Comparison of ENCODE assay signal across 8 mouse cellular contexts in the genomic region with DNA sequence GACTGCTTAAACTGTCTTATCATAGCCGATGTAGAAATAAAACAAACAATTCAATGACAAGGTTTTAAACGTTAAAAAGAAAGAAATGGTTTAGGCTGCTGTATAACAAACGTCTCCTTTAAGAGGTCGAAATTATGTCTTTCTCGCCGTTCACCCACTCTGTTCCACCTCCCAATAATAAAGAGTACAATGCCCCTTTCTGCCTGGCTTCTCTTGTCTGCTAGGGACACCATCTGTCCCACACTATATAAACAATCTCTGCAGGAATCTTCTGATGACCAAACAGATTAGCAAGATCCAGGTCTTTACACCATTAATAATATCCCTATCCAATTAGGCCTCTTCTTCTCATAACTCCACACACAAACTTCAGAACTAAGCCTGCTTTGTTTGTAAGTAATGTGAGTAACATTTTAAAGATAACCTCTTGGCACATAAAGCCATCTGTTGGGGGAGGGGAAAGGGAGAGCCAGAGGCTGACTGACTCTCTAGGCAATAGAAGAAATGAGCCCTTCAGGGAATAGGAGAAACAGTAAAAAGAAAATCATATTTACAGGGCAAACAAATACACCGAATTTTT. TPM values are rescaled to one million over a fixed set of nuclear protein-coding genes. Genes with fewer than 3 reads are reported as not detected.
A peak's percentile ranks its signal among the peaks of the same experiment; 100 is the strongest.
DNase-seq lines count a peak whose midpoint lies in the region; ATAC-seq and TF ChIP-seq lines count a peak whose summit lies in the region.
"Had no signal": no experiment of that assay in that cellular context is flagged by ENCODE, and none has a peak within 500 bp of the region (broad histone marks: within the 10 kb centered on the region; RNA-seq: fewer than 3 reads in every experiment).

No protein-coding gene starts in this region.

- no peak for ATAC-seq in lung, embryonic 14.5 days (ENCODE audit: insufficient read depth)
- ATAC-seq in embryonic facial prominence, embryonic 11.5 days (replicated peaks; ENCODE audit: insufficient number of reproducible peaks, low FRiP score, low TSS enrichment, low read depth), result no peak
- peak; percentile 13; the same call in 1 of the 2 replicates for ATAC-seq in hindbrain, embryonic 16.5 days
- ATAC-seq in stomach, embryonic 14.5 days (ENCODE audit: insufficient number of reproducible peaks, insufficient read depth, low FRiP score, low read depth), result no peak

- peak overlapping the region; percentile 75; the same call in 1 of the 2 replicates for H3K4me3 ChIP-seq in lung, embryonic 14.5 days (ENCODE audit: low read depth, low read length)
- H3K4me3 ChIP-seq in lung, adult 2 months (replicated peaks; ENCODE audit: extremely low read depth, low read depth, low read length), result no peak overlapping the region
- H3K4me3 ChIP-seq in embryonic facial prominence, embryonic 11.5 days (ENCODE audit: low read depth, low read length), result no peak overlapping the region
- peak overlapping the region; percentile 96 for H3K4me3 ChIP-seq in hindbrain, embryonic 16.5 days (ENCODE audit: low read length)
- H3K4me3 ChIP-seq in stomach, embryonic 14.5 days (ENCODE audit: low read depth, low read length), result no peak overlapping the region

- no peaks in the 10 kb centered on the region for H3K9me3 ChIP-seq in lung, embryonic 14.5 days (ENCODE audit: low read depth, low read length)
- no peaks in the 10 kb centered on the region for H3K9me3 ChIP-seq in embryonic facial prominence, embryonic 11.5 days (replicated peaks; ENCODE audit: control insufficient read depth, low read length)
- no peaks in the 10 kb centered on the region for H3K9me3 ChIP-seq in hindbrain, embryonic 16.5 days (ENCODE audit: control insufficient read depth, low read length)
- no peaks in the 10 kb centered on the region for H3K9me3 ChIP-seq in stomach, embryonic 14.5 days (ENCODE audit: control insufficient read depth, low read depth, low read length)
- H3K9me3 ChIP-seq: lung, embryonic 15.5 days had no signal

- no peak overlapping the region for H3K9ac ChIP-seq in lung, embryonic 14.5 days
- no peak overlapping the region for H3K9ac ChIP-seq in embryonic facial prominence, embryonic 11.5 days (replicated peaks; ENCODE audit: low read length)
- 0 out of 2 replicates have a peak overlapping the region, but pooled peaks have one; percentile 6 for H3K9ac ChIP-seq in hindbrain, embryonic 16.5 days (ENCODE audit: low read depth, low read length)
- no peak overlapping the region for H3K9ac ChIP-seq in stomach, embryonic 14.5 days (replicated peaks; ENCODE audit: low read depth, low read length)

- no peak for TF ChIP-seq CTCF in lung, embryonic 14.5 days (IDR thresholded peaks at IDR 0.05; ENCODE audit: low read depth)
- no peak for TF ChIP-seq CTCF in lung, adult 2 months (IDR thresholded peaks at IDR 0.05; ENCODE audit: insufficient read depth, low read length)

- no peaks in the 10 kb centered on the region for H3K36me3 ChIP-seq in lung, embryonic 14.5 days (ENCODE audit: insufficient read depth)
- no peaks in the 10 kb centered on the region for H3K36me3 ChIP-seq in embryonic facial prominence, embryonic 11.5 days (replicated peaks; ENCODE audit: control insufficient read depth, insufficient read depth, low read depth, low read length)
- no peaks in the 10 kb centered on the region for H3K36me3 ChIP-seq in hindbrain, embryonic 16.5 days (ENCODE audit: control insufficient read depth, insufficient read depth, low read length)
- no peaks in the 10 kb centered on the region for H3K36me3 ChIP-seq in stomach, embryonic 14.5 days (ENCODE audit: control insufficient read depth, insufficient read depth, low read length)
- H3K36me3 ChIP-seq: lung, embryonic 15.5 days had no signal

- peaks cover 4% of the 10 kb centered on the region; the same call in 1 of the 2 replicates for H3K27me3 ChIP-seq in lung, embryonic 14.5 days (ENCODE audit: insufficient read depth, low read length)
- H3K27me3 ChIP-seq in embryonic facial prominence, embryonic 11.5 days (ENCODE audit: control insufficient read depth, insufficient read depth, low read length), result no peaks in the 10 kb centered on the region
- no peaks in the 10 kb centered on the region for H3K27me3 ChIP-seq in hindbrain, embryonic 16.5 days (replicated peaks; ENCODE audit: control insufficient read depth, insufficient read depth, low read length)
- H3K27me3 ChIP-seq in stomach, embryonic 14.5 days (ENCODE audit: control insufficient read depth, insufficient read depth, low read length), result no peaks in the 10 kb centered on the region; the same call in 1 of the 2 replicates

- peak; percentile 29 for DNase-seq in lung, embryonic 14.5 days
- no peak for DNase-seq in lung, adult 2 months
- peak; percentile 21 for DNase-seq in embryonic facial prominence, embryonic 11.5 days (ENCODE audit: low spot score)
- no peak for DNase-seq in spleen, adult 12 weeks (ENCODE audit: low spot score)
- no peak for DNase-seq in kidney, adult 11 months

- H3K27ac ChIP-seq in lung, embryonic 14.5 days (ENCODE audit: low read depth), result no peak overlapping the region
- no peak overlapping the region for H3K27ac ChIP-seq in embryonic facial prominence, embryonic 11.5 days (replicated peaks; ENCODE audit: low read depth, low read length)
- no peak overlapping the region for H3K27ac ChIP-seq in hindbrain, embryonic 16.5 days (ENCODE audit: low read depth, low read length)
- H3K27ac ChIP-seq in stomach, embryonic 14.5 days (ENCODE audit: low read length), result no peak overlapping the region

- no peak for TF ChIP-seq POLR2A in lung, adult 2 months (IDR thresholded peaks at IDR 0.05; ENCODE audit: borderline replicate concordance, extremely low read depth, low read depth, low read length)

- H3K4me1 ChIP-seq in lung, embryonic 14.5 days (ENCODE audit: insufficient read depth), result no peaks in the 10 kb centered on the region
- peaks cover 4% of the 10 kb centered on the region; the same call in 1 of the 2 replicates for H3K4me1 ChIP-seq in lung, adult 2 months (ENCODE audit: control insufficient read depth, insufficient read depth, low read length)
- no peaks in the 10 kb centered on the region for H3K4me1 ChIP-seq in embryonic facial prominence, embryonic 11.5 days (ENCODE audit: control insufficient read depth, insufficient read depth, low read length)
- peaks cover 7% of the 10 kb centered on the region for H3K4me1 ChIP-seq in hindbrain, embryonic 16.5 days (ENCODE audit: control insufficient read depth, insufficient read depth, low read depth, low read length)
- H3K4me1 ChIP-seq in stomach, embryonic 14.5 days (ENCODE audit: control insufficient read depth, insufficient read depth, low read length), result no peaks in the 10 kb centered on the region

- 19% methylated on average over 7 of the region's 7 CpGs for WGBS in lung, embryonic 14.5 days
- 49% methylated on average over 7 of the region's 7 CpGs for WGBS in lung, adult 2 months
- 29% methylated on average over 7 of the region's 7 CpGs for WGBS in embryonic facial prominence, embryonic 11.5 days
- 26% methylated on average over 7 of the region's 7 CpGs for WGBS in hindbrain, embryonic 16.5 days
- 29% methylated on average over 7 of the region's 7 CpGs for WGBS in stomach, embryonic 14.5 days

- H3K4me2 ChIP-seq in lung, embryonic 14.5 days, result peak overlapping the region; percentile 83
- H3K4me2 ChIP-seq in embryonic facial prominence, embryonic 11.5 days (ENCODE audit: low read depth, low read length), result no peak overlapping the region
- H3K4me2 ChIP-seq in hindbrain, embryonic 16.5 days (ENCODE audit: low read length), result peak overlapping the region; percentile 63
- 0 out of 2 replicates have a peak overlapping the region, but pooled peaks have one; percentile 12 for H3K4me2 ChIP-seq in stomach, embryonic 14.5 days (replicated peaks; ENCODE audit: low read depth, low read length)

RNA-seq across cellular contexts. Expression of a gene that starts 1.7 kb away (rescaled TPM):
- polyA plus RNA-seq in lung, embryonic 14.5 days (2014; fragmentation: Nextera tagmentation; extraction: Ambion mirVana), result 5.3 and 5.8 TPM in 2 replicates
- polyA plus RNA-seq in lung, adult 2 months (2012; rRNA removed), result 5.8 and 7.7 TPM in 2 replicates
- 2.7 and 3.0 TPM in 2 replicates for polyA plus RNA-seq in embryonic facial prominence, embryonic 11.5 days (2014; fragmentation: Nextera tagmentation; extraction: Ambion mirVana)
- 7.9 and 8.0 TPM in 2 replicates for polyA plus RNA-seq in hindbrain, embryonic 16.5 days (2015; fragmentation: Nextera tagmentation; extraction: Ambion mirVana)
- polyA plus RNA-seq in stomach, embryonic 14.5 days (2014; fragmentation: Nextera tagmentation; extraction: Ambion mirVana), result 2.5 and 2.9 TPM in 2 replicates

RNA-seq across cellular contexts. Expression of a gene that starts 57.2 kb away (rescaled TPM):
- 0.25 and 0.65 TPM in 2 replicates for polyA plus RNA-seq in lung, embryonic 14.5 days (2014; fragmentation: Nextera tagmentation; extraction: Ambion mirVana)
- 0.09 and 0.25 TPM in 2 replicates for polyA plus RNA-seq in lung, adult 2 months (2012; rRNA removed)
- polyA plus RNA-seq in embryonic facial prominence, embryonic 11.5 days (2014; fragmentation: Nextera tagmentation; extraction: Ambion mirVana), result 0.38 and 0.62 TPM in 2 replicates
- polyA plus RNA-seq in hindbrain, embryonic 16.5 days (2015; fragmentation: Nextera tagmentation; extraction: Ambion mirVana), result 0.11 and 0.21 TPM in 2 replicates
- 0.39 and 0.55 TPM in 2 replicates for polyA plus RNA-seq in stomach, embryonic 14.5 days (2014; fragmentation: Nextera tagmentation; extraction: Ambion mirVana)

Comparison
In these comparisons a context has a peak if more than half of its experiments do, and no peak if none do; other contexts are left out.
1. DNase-seq: peak in lung, embryonic 14.5 days (single experiment) and embryonic facial prominence, embryonic 11.5 days (single experiment); none in lung, adult 2 months (single experiment), spleen, adult 12 weeks (single experiment) and kidney, adult 11 months (single experiment).
2. H3K4me3 ChIP-seq: peak in lung, embryonic 14.5 days (single experiment) and hindbrain, embryonic 16.5 days (single experiment); none in lung, adult 2 months (single experiment), embryonic facial prominence, embryonic 11.5 days (single experiment) and stomach, embryonic 14.5 days (single experiment).